Mouse (Mus musculus) brain, embryonic 14.5 days (tissue): ENCODE data around the gene Mapk3.

Experiments used
- CTCF ChIP-seq: fragments of 200-500 bp; IDR thresholded peaks from 2 replicates; pipeline ENCODE4 v1.5.1; 2012; ENCODE audit warnings: inconsistent platforms, mild to moderate bottlenecking, moderate library complexity, borderline replicate concordance; ENCODE audit not compliant: insufficient read depth, insufficient read length; ENCODE audit errors: extremely low read depth
- POLR2A ChIP-seq: fragments of 200-500 bp; IDR thresholded peaks from 2 replicates; pipeline ENCODE4 v1.6.1; 2012; ENCODE audit warnings: mild to moderate bottlenecking, inconsistent platforms, borderline replicate concordance; ENCODE audit not compliant: poor library complexity, insufficient read depth, insufficient read length, severe bottlenecking; ENCODE audit errors: extremely low read depth

DNA sequence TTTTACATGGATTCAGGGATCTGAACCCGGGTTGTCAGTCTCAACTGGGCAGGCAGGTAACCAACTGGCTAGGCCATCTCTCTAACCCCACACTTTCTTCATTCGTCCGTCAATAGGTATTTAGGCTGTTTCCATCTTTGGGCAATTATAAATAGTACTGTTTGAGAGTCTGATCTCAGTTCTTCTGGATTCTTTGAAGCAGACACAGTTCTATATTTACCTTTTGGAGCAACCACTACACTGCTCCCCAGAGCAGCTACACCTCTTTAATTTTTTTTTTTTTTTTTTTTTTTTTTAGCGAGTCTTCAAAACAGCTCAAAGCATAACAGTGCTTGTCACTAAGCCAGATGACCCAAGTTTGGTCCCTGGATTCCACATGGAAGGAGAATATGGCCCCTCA, 43.7 kb upstream of the Mapk3 start:
- TF ChIP-seq CTCF (no peak), POLR2A (no peak)
